Mouse (Mus musculus) erythroblast, embryonic 14.5 days (primary cell): ENCODE results near the gene Lim2.

Source experiments
- GATA1 ChIP-seq: IDR thresholded peaks from 2 replicates; pipeline ENCODE4 v1.6.1; 2012; ENCODE audit warnings: low read length, inconsistent platforms, mixed read lengths
- TAL1 ChIP-seq: IDR thresholded peaks from 3 replicates; pipeline ENCODE4 v1.6.1; 2012; ENCODE audit warnings: low read length, inconsistent platforms, mixed read lengths

- TF ChIP-seq GATA1 (no peak), TAL1 (no peak)
Observed at GRCm38 (mm10) chr7:43454371-43454770, 26.9 kb downstream of the Lim2 start.
